Mouse (Mus musculus): ENCODE measurements around the gene March10. TPM values are rescaled to one million over a fixed set of nuclear protein-coding genes. Genes with fewer than 3 reads are reported as not detected.

The March10 gene
- polyA plus RNA-seq, 1 experiment from 2014 or later = 0.35 TPM

- WGBS = 85% methylated on average over 7 of the region's 7 CpGs
- no peak for ATAC-seq
- no peak overlapping the region for H3K4me3 ChIP-seq (replicated peaks; ENCODE audit: low read length)
- no peaks in the 10 kb centered on the region for H3K36me3 ChIP-seq (ENCODE audit: control insufficient read depth, insufficient read depth)
- no peak overlapping the region for H3K4me2 ChIP-seq (ENCODE audit: low read length)
- no peaks in the 10 kb centered on the region for H3K9me3 ChIP-seq (ENCODE audit: control insufficient read depth, low read length)
- H3K4me1 ChIP-seq (replicated peaks; ENCODE audit: control insufficient read depth, insufficient read depth, low read length) = no peaks in the 10 kb centered on the region
- no peaks in the 10 kb centered on the region for H3K27me3 ChIP-seq (replicated peaks; ENCODE audit: control insufficient read depth, insufficient read depth, low read length)
- H3K27ac ChIP-seq (ENCODE audit: low read length) = no peak overlapping the region
- no peak overlapping the region for H3K9ac ChIP-seq (replicated peaks; ENCODE audit: low read depth, low read length)
These were observed 16.7 kb downstream of the March10 start for GRCm38 (mm10) chr11:105439796-105440195.

- ATAC-seq = no peak
- no peaks in the 10 kb centered on the region for H3K36me3 ChIP-seq (ENCODE audit: control insufficient read depth, insufficient read depth)
- H3K9me3 ChIP-seq (ENCODE audit: control insufficient read depth, low read length) = no peaks in the 10 kb centered on the region
- no peak overlapping the region for H3K4me2 ChIP-seq (ENCODE audit: low read length)
- H3K27me3 ChIP-seq (replicated peaks; ENCODE audit: control insufficient read depth, insufficient read depth, low read length) = no peaks in the 10 kb centered on the region
- H3K9ac ChIP-seq (replicated peaks; ENCODE audit: low read depth, low read length) = no peak overlapping the region
- H3K27ac ChIP-seq (ENCODE audit: low read length) = no peak overlapping the region
- no peaks in the 10 kb centered on the region for H3K4me1 ChIP-seq (replicated peaks; ENCODE audit: control insufficient read depth, insufficient read depth, low read length)
- WGBS = 80% methylated on average over 7 of the region's 7 CpGs
- H3K4me3 ChIP-seq (replicated peaks; ENCODE audit: low read length) = no peak overlapping the region
These were observed 17.6 kb downstream of the March10 start for GRCm38 (mm10) chr11:105438907-105439306.

DNA sequence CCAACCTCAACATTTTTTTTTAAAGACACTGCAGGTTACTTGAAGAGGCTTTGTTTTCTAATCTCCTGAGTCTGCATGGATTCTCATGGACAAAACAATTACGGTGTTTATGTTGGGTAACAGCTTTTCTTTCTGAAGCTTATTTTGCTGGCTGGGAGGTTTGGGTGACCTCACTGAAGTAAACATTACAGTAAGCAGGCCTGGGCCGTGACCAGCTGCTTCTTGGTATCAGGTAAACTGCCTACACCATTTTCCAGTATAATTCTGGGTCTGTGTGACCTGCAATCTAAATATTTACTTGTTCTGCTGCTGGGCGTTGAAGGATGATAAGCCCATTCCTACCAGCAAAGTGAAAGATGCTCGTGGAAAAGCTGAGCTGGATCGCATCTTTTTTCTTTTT, 30.1 kb downstream of the March10 start:
- H3K4me3 ChIP-seq (replicated peaks; ENCODE audit: low read length) = no peak overlapping the region

DNA sequence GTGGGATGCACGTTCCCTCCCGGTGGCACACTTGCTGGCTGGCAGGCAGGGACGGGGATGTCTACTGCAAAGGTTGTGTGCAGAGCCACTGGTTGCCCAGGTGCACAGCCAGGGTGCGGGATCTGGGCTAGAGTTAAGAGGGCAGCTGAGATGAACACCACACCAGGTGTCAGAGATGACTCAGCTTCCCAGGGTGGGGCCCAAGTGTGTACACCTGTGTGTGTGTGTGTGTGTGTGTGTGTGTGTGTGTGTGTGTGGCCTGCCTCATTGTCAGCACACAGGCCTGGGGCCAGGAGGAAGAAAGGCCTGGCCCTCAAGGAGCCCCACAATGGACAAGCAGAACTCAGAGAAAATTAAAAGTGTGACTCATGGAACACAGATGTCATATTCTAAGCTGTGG, 31.9 kb downstream of the March10 start:
- 90% methylated on average over 4 of the region's 4 CpGs for WGBS
- no peaks in the 10 kb centered on the region for H3K36me3 ChIP-seq (ENCODE audit: control insufficient read depth, insufficient read depth)
- H3K9me3 ChIP-seq (ENCODE audit: control insufficient read depth, low read length) = no peaks in the 10 kb centered on the region
- H3K4me1 ChIP-seq (replicated peaks; ENCODE audit: control insufficient read depth, insufficient read depth, low read length) = no peaks in the 10 kb centered on the region
- no peaks in the 10 kb centered on the region for H3K27me3 ChIP-seq (replicated peaks; ENCODE audit: control insufficient read depth, insufficient read depth, low read length)
- no peak overlapping the region for H3K27ac ChIP-seq (ENCODE audit: low read length)
- H3K4me3 ChIP-seq (replicated peaks; ENCODE audit: low read length) = no peak overlapping the region
- no peak overlapping the region for H3K9ac ChIP-seq (replicated peaks; ENCODE audit: low read depth, low read length)
- ATAC-seq = no peak
- H3K4me2 ChIP-seq (ENCODE audit: low read length) = no peak overlapping the region

More for the DNA sequence above, 30.1 kb downstream of the March10 start:
- Histone ChIP-seq H3K27ac (ENCODE audit: low read length) (no peak overlapping the region), H3K27me3 (replicated peaks; ENCODE audit: control insufficient read depth, insufficient read depth, low read length) (no peaks in the 10 kb centered on the region), H3K9ac (replicated peaks; ENCODE audit: low read depth, low read length) (no peak overlapping the region), H3K4me2 (ENCODE audit: low read length) (no peak overlapping the region), H3K9me3 (ENCODE audit: control insufficient read depth, low read length) (no peaks in the 10 kb centered on the region), H3K36me3 (ENCODE audit: control insufficient read depth, insufficient read depth) (no peaks in the 10 kb centered on the region), H3K4me1 (replicated peaks; ENCODE audit: control insufficient read depth, insufficient read depth, low read length) (no peaks in the 10 kb centered on the region)
- no peak for ATAC-seq
- 68% methylated on average over 5 of the region's 5 CpGs for WGBS

DNA sequence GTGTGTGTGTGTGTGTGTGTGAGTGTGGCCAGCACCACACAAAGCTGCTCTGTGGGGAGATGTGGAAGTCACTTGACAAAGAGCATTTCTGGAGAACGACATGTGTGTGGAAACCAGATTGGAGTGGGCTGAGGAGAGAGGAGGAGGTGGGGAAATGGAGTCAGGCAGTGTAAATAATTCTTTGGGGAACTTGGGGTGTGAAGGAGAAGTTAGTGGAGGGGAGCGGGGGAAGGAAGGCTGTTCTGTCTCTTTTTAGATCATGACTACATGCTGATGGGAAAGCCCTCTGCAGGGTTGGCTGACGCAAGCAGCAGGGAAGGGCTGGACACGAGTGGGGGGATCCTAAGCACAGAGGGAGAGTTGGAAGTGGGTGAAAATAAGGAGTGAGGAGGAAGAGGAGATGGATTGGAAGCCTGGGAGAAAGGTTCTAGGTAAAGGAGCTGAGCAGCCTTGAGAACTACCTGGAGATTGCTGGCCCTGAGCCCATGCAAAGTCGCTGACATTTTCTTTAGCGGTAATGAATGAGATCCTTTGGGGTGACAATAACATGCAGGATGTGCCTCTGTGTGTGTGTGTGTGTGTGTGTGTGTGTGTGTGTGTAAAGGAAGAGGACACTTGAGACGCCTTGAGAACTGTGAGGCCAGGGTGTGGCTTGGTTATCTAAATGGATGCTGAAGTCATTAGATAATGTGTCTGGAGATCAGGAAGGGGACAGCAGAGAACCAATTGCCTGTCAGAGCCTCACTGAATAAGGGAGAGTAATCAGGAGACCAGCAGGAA, 35.7 kb downstream of the March10 start:
- Histone ChIP-seq H3K4me1 (replicated peaks; ENCODE audit: control insufficient read depth, insufficient read depth, low read length) (no peaks in the 10 kb centered on the region), H3K27me3 (replicated peaks; ENCODE audit: control insufficient read depth, insufficient read depth, low read length) (no peaks in the 10 kb centered on the region), H3K9ac (replicated peaks; ENCODE audit: low read depth, low read length) (no peak overlapping the region), H3K4me3 (replicated peaks; ENCODE audit: low read length) (no peak overlapping the region), H3K36me3 (ENCODE audit: control insufficient read depth, insufficient read depth) (no peaks in the 10 kb centered on the region), H3K9me3 (ENCODE audit: control insufficient read depth, low read length) (0 out of 2 replicates have a peak, but pooled peaks cover 3% of the 10 kb centered on the region), H3K4me2 (ENCODE audit: low read length) (no peak overlapping the region), H3K27ac (ENCODE audit: low read length) (no peak overlapping the region)
- no peak for ATAC-seq
- WGBS = 80% methylated on average over 7 of the region's 7 CpGs

- Histone ChIP-seq H3K9me3 (ENCODE audit: control insufficient read depth, low read length) (0 out of 2 replicates have a peak, but pooled peaks cover 3% of the 10 kb centered on the region), H3K27me3 (replicated peaks; ENCODE audit: control insufficient read depth, insufficient read depth, low read length) (no peaks in the 10 kb centered on the region), H3K36me3 (ENCODE audit: control insufficient read depth, insufficient read depth) (no peaks in the 10 kb centered on the region), H3K4me1 (replicated peaks; ENCODE audit: control insufficient read depth, insufficient read depth, low read length) (no peaks in the 10 kb centered on the region), H3K4me2 (ENCODE audit: low read length) (no peak overlapping the region), H3K27ac (ENCODE audit: low read length) (no peak overlapping the region), H3K4me3 (replicated peaks; ENCODE audit: low read length) (no peak overlapping the region), H3K9ac (replicated peaks; ENCODE audit: low read depth, low read length) (no peak overlapping the region)
- WGBS = 80% methylated on average over 7 of the region's 7 CpGs
- no peak for ATAC-seq
These were observed 36.6 kb downstream of the March10 start for GRCm38 (mm10) chr11:105419946-105420345.

DNA sequence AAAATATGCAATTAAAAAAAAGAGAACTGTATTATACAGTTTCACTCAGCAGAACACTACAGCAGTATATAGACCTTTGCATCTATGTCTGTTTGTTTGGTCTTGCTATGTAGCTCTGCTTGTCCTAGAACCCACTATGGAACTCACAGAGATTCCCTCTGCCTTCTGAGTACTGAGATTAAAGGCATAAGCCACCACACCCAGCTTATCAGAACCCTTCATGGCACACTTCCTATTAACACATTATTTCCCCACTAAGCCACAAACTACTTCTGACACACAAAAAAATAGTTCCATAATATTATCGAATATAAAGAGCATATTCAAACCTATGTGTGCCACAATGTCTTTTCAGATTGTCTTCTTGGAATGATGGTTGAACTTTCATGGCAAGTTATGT, 42.5 kb downstream of the March10 start:
- Histone ChIP-seq H3K4me1 (replicated peaks; ENCODE audit: control insufficient read depth, insufficient read depth, low read length) (no peaks in the 10 kb centered on the region), H3K27ac (ENCODE audit: low read length) (no peak overlapping the region), H3K9me3 (ENCODE audit: control insufficient read depth, low read length) (0 out of 2 replicates have a peak, but pooled peaks cover 3% of the 10 kb centered on the region), H3K27me3 (replicated peaks; ENCODE audit: control insufficient read depth, insufficient read depth, low read length) (no peaks in the 10 kb centered on the region), H3K4me2 (ENCODE audit: low read length) (no peak overlapping the region), H3K36me3 (ENCODE audit: control insufficient read depth, insufficient read depth) (no peaks in the 10 kb centered on the region), H3K4me3 (replicated peaks; ENCODE audit: low read length) (no peak overlapping the region), H3K9ac (replicated peaks; ENCODE audit: low read depth, low read length) (no peak overlapping the region)
- no peak for ATAC-seq
- WGBS = 93% methylated on average over 1 of the region's 1 CpGs

GRCm38 (mm10) chr11:105409408-105409807, 47.1 kb downstream of the March10 start:
- Histone ChIP-seq H3K27me3 (replicated peaks; ENCODE audit: control insufficient read depth, insufficient read depth, low read length) (no peaks in the 10 kb centered on the region), H3K9ac (replicated peaks; ENCODE audit: low read depth, low read length) (no peak overlapping the region), H3K4me1 (replicated peaks; ENCODE audit: control insufficient read depth, insufficient read depth, low read length) (0 out of 2 replicates have a peak, but pooled peaks cover 5% of the 10 kb centered on the region), H3K9me3 (ENCODE audit: control insufficient read depth, low read length) (no peaks in the 10 kb centered on the region), H3K27ac (ENCODE audit: low read length) (no peak overlapping the region), H3K4me3 (replicated peaks; ENCODE audit: low read length) (no peak overlapping the region), H3K36me3 (ENCODE audit: control insufficient read depth, insufficient read depth) (no peaks in the 10 kb centered on the region), H3K4me2 (ENCODE audit: low read length) (no peak overlapping the region)
- 94% methylated on average over 11 of the region's 11 CpGs for WGBS
- no peak for ATAC-seq

GRCm38 (mm10) chr11:105407846-105408441, 48.6 kb downstream of the March10 start:
- Histone ChIP-seq H3K4me2 (ENCODE audit: low read length) (no peak overlapping the region), H3K36me3 (ENCODE audit: control insufficient read depth, insufficient read depth) (no peaks in the 10 kb centered on the region), H3K9me3 (ENCODE audit: control insufficient read depth, low read length) (no peaks in the 10 kb centered on the region), H3K27ac (ENCODE audit: low read length) (no peak overlapping the region), H3K4me1 (replicated peaks; ENCODE audit: control insufficient read depth, insufficient read depth, low read length) (0 out of 2 replicates have a peak, but pooled peaks cover 5% of the 10 kb centered on the region), H3K27me3 (replicated peaks; ENCODE audit: control insufficient read depth, insufficient read depth, low read length) (no peaks in the 10 kb centered on the region), H3K4me3 (replicated peaks; ENCODE audit: low read length) (no peak overlapping the region), H3K9ac (replicated peaks; ENCODE audit: low read depth, low read length) (no peak overlapping the region)
- 17% methylated on average over 6 of the region's 6 CpGs for WGBS
- ATAC-seq = no peak
